Mouse (Mus musculus) embryonic stem cell, embryonic (primary cell): Measurements from ENCODE around the gene Ranbp9.

Source experiments
- CTCF ChIA-PET, 4 experiments: fragments of 300-600 bp in 2 of 4; fragments of 350-600 bp in 2 of 4; sonication (Branson Sonifier 250); formaldehyde crosslinking; loops; one replicate each; lab custom pipeline; 2022; ENCODE audit warnings: inconsistent platforms in 2 of 4; lab: Charles Lee
- POLR2A ChIA-PET, 4 experiments: fragments of 300-600 bp in 2 of 4; fragments of 350-600 bp in 2 of 4; sonication (Branson Sonifier 250); formaldehyde crosslinking; loops; one replicate each; lab custom pipeline; 2022; ENCODE audit warnings: antibody characterized with exemption in 4 of 4, inconsistent platforms in 1 of 4; lab: Charles Lee

Ranbp9 gene

DNA sequence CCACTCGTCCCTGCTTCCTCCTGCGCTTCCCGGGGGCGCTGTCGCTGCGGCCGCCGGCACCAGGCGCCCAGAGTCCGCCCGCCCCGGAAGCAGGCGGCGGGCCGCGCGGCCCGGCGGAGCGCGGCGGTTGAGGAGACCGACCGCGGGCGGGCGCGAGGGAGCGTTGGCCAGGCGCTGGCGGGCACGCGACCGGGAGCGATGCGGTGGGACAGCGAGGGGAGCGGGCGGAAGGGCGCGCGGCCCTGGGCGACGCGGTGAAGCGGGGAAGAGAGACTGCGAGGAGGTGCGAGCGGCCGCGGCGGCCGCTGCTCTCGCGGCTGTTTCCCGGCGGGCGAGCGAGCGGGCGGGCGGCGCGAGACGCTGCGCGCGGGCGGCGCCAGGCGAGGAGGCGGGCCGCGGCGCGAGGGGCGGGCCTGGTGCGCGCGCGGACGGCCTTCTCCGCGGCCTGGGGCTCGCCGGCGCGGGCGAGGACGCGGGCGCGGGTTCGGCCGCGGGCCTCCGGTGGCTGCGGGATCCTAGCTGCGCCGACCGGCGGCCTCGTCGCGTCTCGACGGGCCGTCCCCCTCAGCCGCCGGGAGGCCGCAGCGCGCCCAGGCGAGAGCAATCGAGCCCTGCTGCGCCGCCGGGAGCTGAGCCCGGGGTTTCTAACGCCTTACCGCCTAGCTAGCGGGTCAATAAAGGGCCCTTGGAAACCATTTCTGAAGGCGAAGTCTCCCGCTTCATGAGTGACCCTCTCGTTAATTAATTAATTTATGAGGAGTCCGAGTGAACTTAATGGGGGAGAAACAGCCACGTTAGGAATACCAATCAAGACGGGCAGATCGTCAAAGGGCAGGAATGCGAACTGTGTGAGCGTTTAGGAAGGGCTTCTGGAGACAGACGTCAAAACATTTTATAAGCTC, at the start of gene Ranbp9:
Gene Ranbp9 (minus strand): TSS at position 326 of the 902 bp plus-strand sequence.
- POLR2A ChIA-PET, result interaction anchor here in 3 of 4 experiments (0.5 to 1.4 kb wide), 22 partner anchors 8 to 348 kb away, joined by 3 to 9 read pairs (median 4); partner anchors contain the start of gene Nol7 (in 2 of the 3)

DNA sequence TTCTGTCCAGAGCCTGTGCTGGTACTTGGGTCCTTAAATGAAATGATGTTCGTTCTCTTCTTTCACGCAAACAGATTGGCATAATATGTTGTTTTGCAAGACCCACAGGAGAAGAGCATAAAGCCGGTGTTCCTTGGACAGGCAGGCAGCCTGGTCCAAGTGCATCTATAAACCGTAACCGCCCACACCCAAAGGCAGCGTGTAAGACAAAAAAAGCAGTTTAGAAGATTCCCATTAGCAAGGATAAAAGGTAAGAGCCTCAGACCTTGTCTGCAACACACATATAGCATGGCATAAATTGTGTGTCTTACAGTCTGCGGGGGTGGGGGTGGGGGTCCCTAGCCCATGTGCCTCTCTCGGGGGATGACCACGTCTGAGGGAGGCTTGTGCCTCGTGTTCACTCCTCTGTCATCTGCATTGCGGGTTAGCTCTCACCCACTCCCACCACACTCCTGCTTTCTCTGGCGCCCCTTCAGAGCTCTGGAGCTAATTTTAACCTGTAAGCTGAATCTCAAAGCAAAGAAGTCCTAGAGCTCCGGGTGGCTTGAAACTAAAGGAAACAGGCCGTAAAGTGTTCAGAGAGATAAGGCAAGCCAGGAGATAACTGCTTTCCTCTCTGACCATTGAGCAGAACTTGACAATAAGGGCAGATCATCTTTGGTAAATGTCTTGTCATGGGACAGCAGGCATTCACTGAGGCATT, 49.2 kb upstream of the Ranbp9 start:
- ChIA-PET POLR2A (interaction anchor here in 2 of 4 experiments (0.9 to 2.8 kb wide), 8 partner anchors 8 to 226 kb away, joined by 3 to 13 read pairs (median 4); partner anchors contain the start of gene Nol7 (in 2 of the 2)), CTCF (interaction anchor here in 3 of 4 experiments (0.6 to 2.2 kb wide), 6 partner anchors 16 to 279 kb away, joined by 3 to 11 read pairs (median 4); no protein-coding TSS in a partner anchor)

More for the DNA sequence above, at the start of gene Ranbp9:
- CTCF ChIA-PET, result interaction anchor here in 1 of 4 experiments (1.1 kb wide), 1 partner anchor 84 kb away, joined by 3 read pairs; no protein-coding TSS in a partner anchor

GRCm38 (mm10) chr13:43526289-43526688, 45.2 kb upstream of the Ranbp9 start:
- CTCF ChIA-PET, result interaction anchor here in 2 of 4 experiments (0.8 to 1.6 kb wide), 4 partner anchors 20 to 54 kb away, joined by 3 to 6 read pairs (median 4); no protein-coding TSS in a partner anchor
- POLR2A ChIA-PET, result interaction anchor here (0.6 to 2.5 kb wide), 17 partner anchors 9 to 854 kb away, joined by 3 to 12 read pairs (median 4); partner anchors contain the start of gene Nol7 (in 3 of the 4)

GRCm38 (mm10) chr13:43525363-43526134, 44.5 kb upstream of the Ranbp9 start:
- CTCF ChIA-PET, result interaction anchor here in 3 of 4 experiments (0.6 to 1.6 kb wide), 6 partner anchors 21 to 420 kb away, joined by 3 to 6 read pairs (median 4); no protein-coding TSS in a partner anchor

DNA sequence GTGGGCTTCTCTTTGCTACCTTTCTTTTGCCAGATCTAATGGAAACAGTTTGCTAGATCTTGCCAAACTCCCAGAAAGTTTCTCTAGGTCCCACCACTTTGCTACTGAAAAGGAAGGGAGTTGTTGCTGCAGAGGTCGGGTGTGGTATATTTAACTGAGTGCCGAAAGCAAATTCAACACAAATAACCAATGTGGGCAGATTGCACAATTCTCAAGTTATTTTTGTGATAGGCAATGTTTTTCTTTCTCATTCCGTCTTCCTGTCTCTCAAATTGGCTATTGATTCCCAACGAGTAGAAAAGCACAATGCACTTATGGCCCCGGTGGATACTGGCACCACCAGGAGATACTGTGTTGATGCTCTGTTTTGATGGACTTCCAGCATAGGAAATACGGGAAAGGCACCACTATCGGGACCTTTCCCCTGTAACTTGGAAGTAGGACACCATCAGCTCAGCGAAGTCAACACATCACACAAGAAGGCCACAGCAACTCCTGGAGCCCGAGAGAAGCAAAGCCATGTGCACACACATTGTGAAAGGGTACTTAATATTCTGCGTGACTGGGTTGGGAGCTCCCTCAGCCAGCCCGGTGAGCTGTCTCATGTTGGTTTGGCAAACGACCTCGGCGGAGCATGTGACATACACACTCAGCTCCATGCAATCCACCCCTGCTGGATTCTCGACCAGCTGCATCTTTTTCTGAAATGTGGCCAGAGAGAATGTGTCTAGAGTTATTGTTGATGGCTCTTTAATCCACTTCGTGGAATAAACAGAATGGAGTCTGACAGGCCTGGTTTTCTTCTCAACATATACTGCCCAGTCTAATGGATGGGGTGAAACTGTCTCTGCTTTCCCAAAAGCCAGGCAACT, 43.6 kb upstream of the Ranbp9 start:
- ChIA-PET POLR2A (interaction anchor here in 2 of 4 experiments (1.0 to 2.5 kb wide), 7 partner anchors 8 to 126 kb away, joined by 3 to 11 read pairs (median 4); partner anchors contain the start of gene Nol7 (in 1 of the 2)), CTCF (interaction anchor here in 3 of 4 experiments (0.6 to 1.6 kb wide), 5 partner anchors 8 to 44 kb away, joined by 3 to 9 read pairs (median 6); no protein-coding TSS in a partner anchor)

More at GRCm38 (mm10) chr13:43525363-43526134, 44.5 kb upstream of the Ranbp9 start:
- POLR2A ChIA-PET, result interaction anchor here (0.6 to 2.5 kb wide), 15 partner anchors 9 to 854 kb away, joined by 3 to 12 read pairs (median 4); partner anchors contain the start of gene Nol7 (in 2 of the 4)

- CTCF ChIA-PET, result interaction anchor here in 2 of 4 experiments (0.6 to 3.0 kb wide), 2 partner anchors 9 to 23 kb away, joined by 9 to 11 read pairs; no protein-coding TSS in a partner anchor
- POLR2A ChIA-PET, result interaction anchor here in 2 of 4 experiments (0.7 to 1.8 kb wide), 4 partner anchors 7 to 71 kb away, joined by 3 to 4 read pairs (median 4); no protein-coding TSS in a partner anchor
Measured at GRCm38 (mm10) chr13:43523906-43524480, 42.9 kb upstream of the Ranbp9 start.

- ChIA-PET CTCF (interaction anchor here in 1 of 4 experiments (3.0 kb wide), 1 partner anchor 25 kb away, joined by 11 read pairs; no protein-coding TSS in a partner anchor), POLR2A (interaction anchor here in 2 of 4 experiments (0.6 to 2.8 kb wide), 8 partner anchors 9 to 123 kb away, joined by 3 to 13 read pairs (median 4); no protein-coding TSS in a partner anchor)
Measured at GRCm38 (mm10) chr13:43521940-43522339, 40.9 kb upstream of the Ranbp9 start.

- CTCF ChIA-PET, result no interaction called here
- POLR2A ChIA-PET, result interaction anchor here in 2 of 4 experiments (0.8 to 1.3 kb wide), 2 partner anchors 24 to 35 kb away, joined by 3 to 4 read pairs; no protein-coding TSS in a partner anchor
Measured at GRCm38 (mm10) chr13:43519251-43519650, 38.2 kb upstream of the Ranbp9 start.

DNA sequence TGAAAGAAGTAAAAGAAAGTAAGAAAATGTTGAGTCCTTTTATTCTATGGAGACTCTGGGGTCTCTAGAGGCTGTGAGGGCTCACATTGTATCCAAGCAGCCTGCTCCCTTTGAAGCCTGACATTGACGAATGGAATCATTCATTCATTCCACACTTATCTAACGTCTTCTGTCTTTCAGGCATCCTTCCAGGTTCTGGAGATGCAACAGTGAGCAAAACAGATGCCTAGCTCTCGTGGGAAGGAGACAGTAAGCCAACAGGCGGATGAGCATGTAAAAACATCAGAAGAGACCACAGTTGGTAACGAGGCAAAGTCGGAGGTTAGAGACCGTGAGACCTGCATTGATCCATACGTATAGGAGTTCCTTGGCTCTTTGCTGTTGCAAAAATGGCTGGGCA, 36.3 kb upstream of the Ranbp9 start:
- CTCF ChIA-PET, result interaction anchor here in 1 of 4 experiments (0.6 kb wide), 1 partner anchor 280 kb away, joined by 3 read pairs; no protein-coding TSS in a partner anchor

DNA sequence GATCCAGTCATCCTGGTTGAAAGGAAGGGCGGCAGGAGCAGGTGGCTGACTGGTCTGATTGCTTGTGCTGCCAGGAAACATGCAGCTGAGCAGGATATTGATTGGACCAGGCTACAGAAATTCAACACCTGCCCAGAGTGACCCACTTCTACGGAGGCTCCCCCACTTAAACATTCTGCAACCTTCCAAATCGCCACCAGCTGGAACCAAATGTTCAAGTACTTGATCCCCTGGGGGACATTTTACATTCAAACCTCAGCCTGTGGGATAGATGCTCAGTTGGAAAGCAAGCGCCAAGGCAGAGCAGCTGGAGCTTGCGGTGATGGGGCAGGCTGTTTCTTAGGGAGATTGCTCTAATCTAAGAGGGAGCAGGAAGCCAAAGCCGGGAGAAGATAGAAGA, 35.8 kb upstream of the Ranbp9 start:
- ChIA-PET POLR2A (interaction anchor here in 3 of 4 experiments (0.5 to 2.1 kb wide), 12 partner anchors 9 to 119 kb away, joined by 3 to 12 read pairs (median 3); partner anchors contain the start of gene Nol7 (in 2 of the 3)), CTCF (interaction anchor here in 2 of 4 experiments (0.6 to 1.3 kb wide), 2 partner anchors 15 to 280 kb away, joined by 3 read pairs; no protein-coding TSS in a partner anchor)

More for the DNA sequence above, 36.3 kb upstream of the Ranbp9 start:
- POLR2A ChIA-PET, result interaction anchor here in 3 of 4 experiments (0.8 to 2.1 kb wide), 9 partner anchors 8 to 119 kb away, joined by 3 to 12 read pairs (median 3); partner anchors contain the start of gene Nol7 (in 2 of the 3)

- ChIA-PET CTCF (interaction anchor here in 1 of 4 experiments (1.3 kb wide), 1 partner anchor 15 kb away, joined by 3 read pairs; no protein-coding TSS in a partner anchor), POLR2A (interaction anchor here in 3 of 4 experiments (0.5 to 2.1 kb wide), 12 partner anchors 10 to 118 kb away, joined by 3 to 12 read pairs (median 3); partner anchors contain the start of gene Nol7 (in 2 of the 3))
Measured at GRCm38 (mm10) chr13:43516119-43516518, 35.0 kb upstream of the Ranbp9 start.

DNA sequence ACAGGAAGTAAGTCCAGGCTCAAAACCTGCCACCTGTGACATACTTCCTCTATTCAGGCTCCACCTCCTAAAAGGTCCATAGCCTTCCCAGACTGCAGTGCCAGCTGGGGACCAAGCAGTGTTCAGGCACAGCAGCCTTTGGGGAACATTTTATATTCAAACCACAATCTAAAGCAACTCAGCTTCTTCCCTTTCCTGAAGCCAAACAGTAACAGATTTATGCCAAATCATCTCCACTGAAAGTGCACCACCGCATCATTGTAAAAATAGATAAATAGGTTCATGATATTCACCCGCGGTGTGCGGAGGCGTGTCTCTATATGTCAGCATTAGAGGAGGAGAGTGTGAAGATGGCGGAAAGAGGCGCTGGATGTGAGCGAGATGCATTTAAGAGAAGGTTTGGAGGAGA, 33.9 kb upstream of the Ranbp9 start:
- POLR2A ChIA-PET, result interaction anchor here in 3 of 4 experiments (0.6 to 2.5 kb wide), 4 partner anchors 11 to 601 kb away, joined by 3 to 8 read pairs (median 4); no protein-coding TSS in a partner anchor
- CTCF ChIA-PET, result interaction anchor here in 2 of 4 experiments (0.8 to 1.5 kb wide), 2 partner anchors 32 to 132 kb away, joined by 3 to 5 read pairs; no protein-coding TSS in a partner anchor

- POLR2A ChIA-PET, result interaction anchor here in 2 of 4 experiments (0.6 to 2.5 kb wide), 2 partner anchors 13 to 54 kb away, joined by 3 to 6 read pairs; no protein-coding TSS in a partner anchor
- CTCF ChIA-PET, result no interaction called here
Measured at GRCm38 (mm10) chr13:43512736-43513135, 31.7 kb upstream of the Ranbp9 start.

- ChIA-PET CTCF (interaction anchor here in 2 of 4 experiments (0.6 to 0.7 kb wide), 3 partner anchors 74 to 371 kb away, joined by 3 to 7 read pairs (median 3); no protein-coding TSS in a partner anchor), POLR2A (interaction anchor here in 2 of 4 experiments (0.7 to 2.0 kb wide), 3 partner anchors 10 to 49 kb away, joined by 3 to 5 read pairs (median 4); no protein-coding TSS in a partner anchor)
Measured at GRCm38 (mm10) chr13:43505798-43506197, 24.7 kb upstream of the Ranbp9 start.
